Mouse (Mus musculus) E14TG2a.4 (cell line): ENCODE results near the gene Tmem8b.

ENCODE experiments used
- H3K27me3 ChIP-seq: 2 replicates; pipeline ENCODE4 v1.6.1; 2014; ENCODE audit warnings: low read length, control low read depth; ENCODE audit not compliant: insufficient read depth
- H3K36me3 ChIP-seq: 2 replicates; pipeline ENCODE4 v1.6.1; 2014; ENCODE audit warnings: low read length, control low read depth; ENCODE audit not compliant: insufficient read depth
- H3K4me1 ChIP-seq: replicated peaks from 2 replicates; pipeline ENCODE4 v1.6.1; 2014; ENCODE audit warnings: low read depth, low read length, control low read depth
- H3K4me3 ChIP-seq: replicated peaks from 2 replicates; pipeline ENCODE4 v1.5.1; 2014; ENCODE audit warnings: mild to moderate bottlenecking, low read length
- H3K9me3 ChIP-seq: 2 replicates; pipeline ENCODE4 v1.6.1; 2014; ENCODE audit warnings: low read length, control low read depth
- CTCF ChIP-seq: conservative IDR thresholded peaks from 2 replicates; pipeline ENCODE4 v1.5.1; 2014; ENCODE audit warnings: low read length
- NANOG ChIP-seq: IDR thresholded peaks from 2 replicates; pipeline ENCODE4 v1.6.1; 2014; ENCODE audit warnings: borderline replicate concordance, low read length, mixed read lengths
- POU5F1 ChIP-seq: IDR thresholded peaks from 2 replicates; pipeline ENCODE4 v1.6.1; 2014; ENCODE audit warnings: low read length, borderline replicate concordance

Gene Tmem8b

GRCm38 (mm10) chr4:43694439-43695248 lies 25.9 kb downstream of the Tmem8b start:
- Histone ChIP-seq H3K27me3 (peaks cover 34% of the 10 kb centered on the region), H3K4me3 (no peak overlapping the region), H3K36me3 (no peaks in the 10 kb centered on the region), H3K4me1 (peaks cover 18% of the 10 kb centered on the region), H3K9me3 (peaks cover 8% of the 10 kb centered on the region)
- no peak for TF ChIP-seq POU5F1
- no peak for TF ChIP-seq NANOG
- TF ChIP-seq CTCF, result no peak

GRCm38 (mm10) chr4:43695249-43695671 lies 26.5 kb downstream of the Tmem8b start:
- no peak for TF ChIP-seq CTCF
- no peak for TF ChIP-seq POU5F1
- TF ChIP-seq NANOG, result no peak
- Histone ChIP-seq H3K9me3 (peaks cover 8% of the 10 kb centered on the region), H3K4me3 (no peak overlapping the region), H3K27me3 (peaks cover 32% of the 10 kb centered on the region), H3K4me1 (peaks cover 18% of the 10 kb centered on the region), H3K36me3 (no peaks in the 10 kb centered on the region)

GRCm38 (mm10) chr4:43696561-43696960 lies 27.8 kb downstream of the Tmem8b start:
- Histone ChIP-seq H3K4me1 (peaks cover 18% of the 10 kb centered on the region), H3K4me3 (no peak overlapping the region), H3K36me3 (no peaks in the 10 kb centered on the region), H3K27me3 (peaks cover 25% of the 10 kb centered on the region), H3K9me3 (peaks cover 8% of the 10 kb centered on the region)
- TF ChIP-seq CTCF, result no peak
- no peak for TF ChIP-seq NANOG
- TF ChIP-seq POU5F1, result no peak

- no peak for TF ChIP-seq POU5F1
- no peak for TF ChIP-seq CTCF
- TF ChIP-seq NANOG, result no peak
- H3K4me3 ChIP-seq, result no peak within 1 kb of the TSS
- peaks cover 4% of the 10 kb centered on the region for H3K4me1 ChIP-seq
- H3K9me3 ChIP-seq, result no peaks in the 10 kb centered on the region
- no peaks in the 10 kb centered on the region for H3K36me3 ChIP-seq
- H3K27me3 ChIP-seq, result peaks cover 37% of the 10 kb centered on the region
Observed at GRCm38 (mm10) chr4:43700707-43701106, 31.9 kb downstream of the Tmem8b start, which contains the start of gene Olfr70. Gene Olfr70 (minus strand): TSS chr4:43700807.

GRCm38 (mm10) chr4:43703439-43703838 lies 34.7 kb downstream of the Tmem8b start:
- TF ChIP-seq CTCF (peak; percentile 85), POU5F1 (no peak), NANOG (no peak)
- no peak overlapping the region for H3K4me3 ChIP-seq
- H3K4me1 ChIP-seq, result no peaks in the 10 kb centered on the region
- H3K9me3 ChIP-seq, result no peaks in the 10 kb centered on the region
- H3K27me3 ChIP-seq, result peaks cover 33% of the 10 kb centered on the region
- no peaks in the 10 kb centered on the region for H3K36me3 ChIP-seq

- no peaks in the 10 kb centered on the region for H3K9me3 ChIP-seq
- H3K36me3 ChIP-seq, result no peaks in the 10 kb centered on the region
- H3K27me3 ChIP-seq, result peaks cover 35% of the 10 kb centered on the region
- TF ChIP-seq CTCF (no peak), POU5F1 (no peak), NANOG (no peak)
- H3K4me1 ChIP-seq, result no peaks in the 10 kb centered on the region
- no peak overlapping the region for H3K4me3 ChIP-seq
Observed at GRCm38 (mm10) chr4:43703851-43704250, 35.1 kb downstream of the Tmem8b start.

GRCm38 (mm10) chr4:43705991-43706390 lies 37.2 kb downstream of the Tmem8b start:
- Histone ChIP-seq H3K4me3 (no peak overlapping the region), H3K36me3 (no peaks in the 10 kb centered on the region), H3K9me3 (no peaks in the 10 kb centered on the region), H3K27me3 (peaks cover 47% of the 10 kb centered on the region), H3K4me1 (no peaks in the 10 kb centered on the region)
- TF ChIP-seq POU5F1 (no peak), NANOG (no peak), CTCF (no peak)

- H3K4me1 ChIP-seq, result no peaks in the 10 kb centered on the region
- no peak for TF ChIP-seq POU5F1
- TF ChIP-seq NANOG, result no peak
- TF ChIP-seq CTCF, result no peak
- no peak within 1 kb of the TSS for H3K4me3 ChIP-seq
- peaks cover 46% of the 10 kb centered on the region for H3K27me3 ChIP-seq
- H3K9me3 ChIP-seq, result no peaks in the 10 kb centered on the region
- H3K36me3 ChIP-seq, result no peaks in the 10 kb centered on the region
Observed at GRCm38 (mm10) chr4:43709869-43710268, 41.1 kb downstream of the Tmem8b start, which contains the start of gene Olfr71. Gene Olfr71 (minus strand): TSS chr4:43710255.
